Mouse (Mus musculus) small intestine, adult 2 months (tissue): ENCODE results near the gene Opa3.

Experiments
- CTCF ChIP-seq: fragments of 200-500 bp; IDR thresholded peaks from 2 replicates; pipeline ENCODE4 v1.5.1; 2012; ENCODE audit warnings: low read depth, mild to moderate bottlenecking, control low read depth, inconsistent platforms, low read length, moderate library complexity, mixed read lengths; ENCODE audit not compliant: insufficient replicate concordance, insufficient read length; ENCODE audit errors: extremely low read depth
- POLR2A ChIP-seq: fragments of 200-500 bp; IDR thresholded peaks from 2 replicates; pipeline ENCODE4 v1.6.1; 2012; ENCODE audit warnings: low read depth, mild to moderate bottlenecking, control low read depth, inconsistent platforms, low read length, moderate library complexity

GRCm38 (mm10) chr7:19226817-19227797 lies 1.0 kb upstream of the Opa3 start:
- TF ChIP-seq CTCF (no peak), POLR2A (no peak)
